Mouse (Mus musculus) v-Abl transformed pro-B cells (cell line): Measurements from ENCODE around the gene Tmem94.

Experiments used
- in situ Hi-C, 2 experiments: fragments of 400-800 bp; cut with MboI; formaldehyde crosslinking; loops; one replicate each; pipeline ENCODE4 v1.15.1; 2025; ENCODE audit not compliant: unreplicated experiment in 2 of 2

Tmem94 gene

GRCm38 (mm10) chr11:115765103-115765606, at the start of gene Tmem94:
Gene Tmem94 (plus strand): TSS chr11:115765433.
- in situ Hi-C loops = no loop called here

DNA sequence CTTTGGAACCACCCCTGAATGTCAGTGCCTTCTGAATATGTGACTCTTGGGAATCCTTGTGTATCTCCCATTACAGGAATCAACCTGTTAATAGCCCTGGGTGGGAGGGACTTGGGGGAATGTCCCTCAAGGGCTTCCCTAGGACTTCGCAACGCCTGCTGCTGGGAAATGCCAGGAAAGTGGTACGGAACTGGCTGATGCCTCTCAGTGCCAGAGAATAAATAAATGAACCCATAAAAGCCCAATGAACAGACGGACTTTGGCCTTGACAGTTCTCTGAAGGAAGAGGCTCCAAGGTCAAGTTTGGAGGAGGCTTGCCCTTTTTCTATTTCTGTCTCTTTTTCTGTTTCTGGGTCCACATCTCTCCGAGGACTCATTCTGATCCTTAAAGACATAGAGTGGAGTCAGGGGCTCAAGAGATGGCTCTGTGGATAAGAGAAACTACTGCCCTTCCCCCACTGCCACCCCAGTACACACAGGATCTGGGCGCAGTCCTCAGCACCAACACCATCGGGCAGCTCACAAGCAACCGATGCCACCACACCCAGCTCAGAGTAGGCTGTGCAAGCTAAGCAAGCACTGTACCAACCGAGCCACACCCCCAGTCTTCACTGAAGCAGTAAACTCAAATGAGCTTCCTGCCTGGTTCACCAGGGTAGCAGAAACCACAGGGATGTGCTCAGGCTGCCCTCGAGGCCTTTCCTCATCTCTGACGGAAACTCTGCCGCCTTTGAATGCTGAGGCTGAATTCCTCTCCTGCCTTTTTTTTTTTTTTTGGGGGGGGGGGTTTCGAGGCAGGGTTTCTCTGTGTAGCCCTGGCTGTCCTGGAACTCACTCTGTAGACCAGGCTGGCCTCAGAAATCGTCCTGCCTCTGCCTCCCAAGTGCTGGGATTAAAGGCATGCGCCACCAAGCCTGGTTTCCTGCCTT, 48.6 kb upstream of the Tmem94 start:
- in situ Hi-C loops = loop anchor here (5.0 to 10.0 kb wide), 8 partner anchors 69 to 362 kb away; partner anchors contain the start of genes Atp5h (in 1 of the 2), Caskin2 (in 1 of the 2), Nup85 (in 1 of the 2) and Tsen54 (in 1 of the 2)

- in situ Hi-C loops = loop anchor here (5.0 to 10.0 kb wide), 8 partner anchors 71 to 363 kb away; partner anchors contain the start of genes Atp5h (in 1 of the 2), Caskin2 (in 1 of the 2), Nup85 (in 1 of the 2) and Tsen54 (in 1 of the 2)
These were observed 47.4 kb upstream of the Tmem94 start for GRCm38 (mm10) chr11:115717660-115718390.

DNA sequence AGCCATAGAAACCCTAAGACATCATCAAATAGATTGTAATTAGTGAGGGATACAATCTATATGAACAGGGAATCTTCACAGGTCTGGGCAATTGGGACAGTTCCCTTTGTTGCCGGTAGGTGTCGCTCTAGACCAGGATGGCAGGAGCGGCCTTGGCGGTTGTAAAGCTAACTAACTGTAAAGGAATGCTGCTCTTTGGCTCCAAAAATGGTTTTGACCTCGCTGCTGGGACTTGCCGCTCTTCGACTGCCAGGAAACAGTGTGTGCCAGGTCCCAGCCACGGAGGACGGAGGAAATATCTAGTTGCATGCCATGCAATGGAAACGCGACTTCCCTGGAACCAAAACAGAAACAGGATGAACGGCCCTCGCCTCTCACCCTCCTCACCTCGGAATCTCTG, 42.6 kb upstream of the Tmem94 start:
- in situ Hi-C loops = loop anchor here (5.0 to 10.0 kb wide), 4 partner anchors 90 to 742 kb away; partner anchors contain the start of genes Caskin2 (in 1 of the 2), Galk1 (in 1 of the 2), Qrich2 (in 1 of the 2) and Tsen54 (in 1 of the 2)

- in situ Hi-C loops = loop anchor here (5.0 to 10.0 kb wide), 4 partner anchors 89 to 742 kb away; partner anchors contain the start of genes Caskin2 (in 1 of the 2), Galk1 (in 1 of the 2), Qrich2 (in 1 of the 2) and Tsen54 (in 1 of the 2)
These were observed 42.0 kb upstream of the Tmem94 start for GRCm38 (mm10) chr11:115723231-115723630.

DNA sequence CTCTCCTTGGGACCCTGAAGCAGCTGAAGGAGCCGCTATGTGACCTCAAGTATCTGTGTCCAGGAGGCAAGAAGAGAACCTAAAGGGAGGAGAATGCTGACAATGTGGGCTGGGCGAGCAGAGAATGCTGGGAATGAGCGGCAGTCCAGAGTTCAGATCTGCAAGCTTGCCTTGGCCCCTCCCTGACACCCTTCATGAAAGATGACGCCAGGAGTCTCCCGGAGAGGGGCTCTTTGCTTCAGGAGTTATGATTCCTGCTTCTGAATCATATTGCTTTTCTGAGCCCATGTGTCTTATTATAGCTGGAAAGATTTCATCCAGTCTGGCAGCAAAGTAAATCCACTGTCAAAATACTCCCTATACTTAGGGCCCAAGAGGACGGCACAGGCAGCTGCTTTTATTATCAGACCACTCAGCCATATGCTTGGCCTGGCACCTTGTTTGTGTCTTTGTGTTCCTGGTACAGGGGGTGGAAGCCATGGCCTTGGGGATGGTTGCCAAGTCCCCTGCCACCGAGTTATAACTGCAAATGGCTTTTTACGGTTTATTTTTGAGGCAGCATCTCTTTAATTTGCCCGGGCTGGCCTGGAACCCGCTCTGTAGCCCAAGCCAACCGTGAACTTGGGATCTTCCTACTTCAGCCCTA, 31.1 kb upstream of the Tmem94 start:
- in situ Hi-C loops = loop anchor here in 1 of 2 experiments (25.0 kb wide), 1 partner anchor 1303 kb away; no protein-coding TSS in a partner anchor

- in situ Hi-C loops = loop anchor here (5.0 to 25.0 kb wide), 2 partner anchors 45 to 1300 kb away; no protein-coding TSS in a partner anchor
These were observed 27.5 kb upstream of the Tmem94 start for GRCm38 (mm10) chr11:115737608-115738208.

GRCm38 (mm10) chr11:115738275-115738885, 26.9 kb upstream of the Tmem94 start:
- in situ Hi-C loops = loop anchor here (5.0 to 25.0 kb wide), 2 partner anchors 44 to 1299 kb away; no protein-coding TSS in a partner anchor

- in situ Hi-C loops = loop anchor here in 1 of 2 experiments (25.0 kb wide), 1 partner anchor 1296 kb away; no protein-coding TSS in a partner anchor
These were observed 24.2 kb upstream of the Tmem94 start for GRCm38 (mm10) chr11:115741070-115741469.

GRCm38 (mm10) chr11:115742926-115743325, 22.3 kb upstream of the Tmem94 start:
- in situ Hi-C loops = loop anchor here in 1 of 2 experiments (25.0 kb wide), 1 partner anchor 1294 kb away; no protein-coding TSS in a partner anchor

DNA sequence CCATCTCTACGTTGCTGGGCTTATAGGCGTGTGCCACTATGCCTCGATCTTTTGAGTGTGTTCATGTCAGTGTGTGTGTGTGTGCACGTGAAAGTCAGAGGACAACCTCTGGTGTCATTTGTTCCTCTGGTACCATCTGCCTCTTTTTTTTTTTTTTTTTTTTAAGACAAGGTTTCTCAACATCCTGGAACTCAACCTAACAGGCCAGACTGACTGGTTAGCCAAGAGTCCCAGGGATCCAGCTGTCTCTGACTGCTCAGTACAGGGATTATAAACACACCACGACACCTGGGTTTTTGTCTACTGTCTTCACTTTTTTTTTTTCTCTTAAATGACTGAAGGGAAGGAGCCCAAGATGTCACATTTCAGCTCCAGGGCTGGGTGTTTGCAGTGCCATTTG, 20.8 kb upstream of the Tmem94 start:
- in situ Hi-C loops = loop anchor here in 1 of 2 experiments (25.0 kb wide), 1 partner anchor 1293 kb away; no protein-coding TSS in a partner anchor

DNA sequence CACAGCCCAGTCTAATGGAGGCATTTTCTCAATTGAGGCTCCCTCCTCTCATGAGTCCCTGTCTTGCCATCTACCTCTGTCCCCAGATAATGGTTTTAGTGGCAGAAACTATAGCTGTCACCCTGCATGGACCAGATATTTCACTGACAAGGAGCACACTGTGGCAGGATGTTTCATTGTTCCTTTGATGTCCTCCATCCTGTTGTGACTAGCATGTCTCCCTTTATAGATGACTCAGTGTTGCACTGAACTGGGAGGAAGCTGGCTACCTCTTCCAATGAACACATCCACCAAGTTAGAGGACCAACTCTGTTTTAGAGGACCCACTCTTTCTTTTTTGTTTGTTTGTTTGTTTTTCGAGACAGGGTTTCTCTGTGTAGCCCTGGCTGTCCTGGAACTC, 19.1 kb upstream of the Tmem94 start:
- in situ Hi-C loops = loop anchor here in 1 of 2 experiments (25.0 kb wide), 1 partner anchor 1291 kb away; no protein-coding TSS in a partner anchor

- in situ Hi-C loops = loop anchor here in 1 of 2 experiments (25.0 kb wide), 1 partner anchor 1291 kb away; no protein-coding TSS in a partner anchor
These were observed 18.5 kb upstream of the Tmem94 start for GRCm38 (mm10) chr11:115746762-115747161.

GRCm38 (mm10) chr11:115747351-115747750, 17.9 kb upstream of the Tmem94 start:
- in situ Hi-C loops = loop anchor here in 1 of 2 experiments (25.0 kb wide), 1 partner anchor 1290 kb away; no protein-coding TSS in a partner anchor

DNA sequence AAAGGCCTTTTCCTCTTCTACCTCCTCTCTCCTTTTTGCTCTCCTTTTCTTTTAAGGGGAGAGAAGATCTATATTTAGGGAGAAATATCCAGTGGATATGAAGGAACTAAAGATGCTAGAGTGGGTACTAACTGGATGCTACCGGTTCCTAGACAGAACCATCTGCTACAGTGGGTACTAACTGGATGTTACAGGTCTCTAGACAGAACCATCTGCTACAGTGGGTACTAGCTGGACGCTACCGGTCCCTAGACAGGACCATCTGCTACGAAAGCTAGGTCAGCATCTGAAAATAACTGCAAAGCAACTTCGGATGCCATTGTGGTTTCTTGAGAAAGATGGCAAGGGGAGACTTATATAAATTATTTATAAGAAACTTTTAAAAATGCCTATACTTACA, 15.4 kb upstream of the Tmem94 start:
- in situ Hi-C loops = loop anchor here in 1 of 2 experiments (25.0 kb wide), 1 partner anchor 1287 kb away; no protein-coding TSS in a partner anchor

GRCm38 (mm10) chr11:115751725-115752124, 13.5 kb upstream of the Tmem94 start:
- in situ Hi-C loops = no loop called here

- in situ Hi-C loops = no loop called here
These were observed 12.6 kb upstream of the Tmem94 start for GRCm38 (mm10) chr11:115752653-115753052.

DNA sequence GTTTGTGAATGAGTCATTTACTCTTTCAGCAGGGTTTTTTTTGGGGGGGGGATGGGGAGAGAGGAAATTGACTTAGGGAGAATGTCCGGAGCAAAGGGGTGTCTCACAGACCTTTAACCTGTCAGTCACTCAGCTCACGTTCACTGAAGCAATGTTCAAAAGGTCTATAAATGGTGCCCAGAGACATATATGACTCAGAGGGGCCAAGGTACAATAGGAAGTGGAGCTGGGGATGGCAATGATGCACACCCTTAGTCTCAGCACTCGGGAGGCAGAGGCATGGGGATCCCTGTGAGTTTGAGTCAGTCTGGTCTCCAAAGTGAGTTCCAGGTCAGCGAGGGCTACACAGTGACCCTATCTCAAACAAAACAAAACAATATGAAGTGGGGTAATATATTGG, 11.7 kb upstream of the Tmem94 start:
- in situ Hi-C loops = no loop called here
